Mouse (Mus musculus) kidney, embryonic 15.5 days (tissue): ENCODE results near the gene Olfr1198. TPM values are rescaled to one million over a fixed set of nuclear protein-coding genes. Genes with fewer than 3 reads are reported as not detected.

Experiments used
- ATAC-seq: fragments of 200-750 bp; cut with Nextera tagmentation; replicated peaks from 2 replicates; pipeline ENCODE4 v1.8.0; 2017; ENCODE audit warnings: moderate TSS enrichment; ENCODE audit not compliant: low FRiP score
- H3K27ac ChIP-seq: fragments of 300-500 bp; sonication (generic); 2 replicates; pipeline ENCODE4 v1.5.1; 2015; ENCODE audit warnings: mild to moderate bottlenecking, inconsistent platforms
- H3K27me3 ChIP-seq: fragments of 300-500 bp; sonication (generic); 2 replicates; pipeline ENCODE4 v1.6.1; 2015; ENCODE audit warnings: inconsistent platforms
- H3K36me3 ChIP-seq: fragments of 300-500 bp; sonication (generic); 2 replicates; pipeline ENCODE4 v1.6.1; 2015; ENCODE audit warnings: inconsistent platforms
- H3K4me1 ChIP-seq: fragments of 300-500 bp; sonication (generic); 2 replicates; pipeline ENCODE4 v1.6.1; 2015; ENCODE audit warnings: inconsistent platforms
- H3K4me2 ChIP-seq: fragments of 300-500 bp; sonication (generic); 2 replicates; pipeline ENCODE4 v1.6.1; 2015; ENCODE audit warnings: moderate library complexity, mild to moderate bottlenecking, inconsistent platforms
- H3K4me3 ChIP-seq: fragments of 300-500 bp; sonication (generic); replicated peaks from 2 replicates; pipeline ENCODE4 v1.5.1; 2015; ENCODE audit warnings: mild to moderate bottlenecking, inconsistent platforms
- H3K9ac ChIP-seq: fragments of 300-500 bp; sonication (generic); 2 replicates; pipeline ENCODE4 v1.6.1; 2015; ENCODE audit warnings: mild to moderate bottlenecking, inconsistent platforms
- H3K9me3 ChIP-seq: fragments of 300-500 bp; sonication (generic); replicated peaks from 2 replicates; pipeline ENCODE4 v1.6.1; 2016; ENCODE audit warnings: inconsistent platforms
- WGBS: fragments of 180-500 bp; shearing (Covaris S2); methylation state at CpG from one replicate; pipeline ENCODE4 v1.1.7; 2015; ENCODE audit warnings: mixed read lengths; 5-methylcytosine and 5-hydroxymethylcytosine counted together
- polyA plus RNA-seq: library from polyadenylated mRNA; unstranded; fragments of >200 nt; fragmentation: Nextera tagmentation; extraction: Ambion mirVana; gene quantifications from 2 replicates; pipeline ENCODE4 v1.2.1, GENCODE M21; 2015

The Olfr1198 gene
- not detected in 2 replicates for polyA plus RNA-seq

GRCm38 (mm10) chr2:88751270-88751669 lies at the start of gene Olfr1198:
Olfr1198 (minus strand) TSS chr2:88751370.
- no peak within 1 kb of the TSS for H3K4me2 ChIP-seq
- H3K27ac ChIP-seq = no peak within 1 kb of the TSS
- H3K4me3 ChIP-seq = no peak within 1 kb of the TSS
- no peaks in the 10 kb centered on the region for H3K4me1 ChIP-seq
- no peak within 1 kb of the TSS for H3K9ac ChIP-seq
- no peaks in the 10 kb centered on the region for H3K36me3 ChIP-seq
- no peak for ATAC-seq
- 87% methylated on average over 2 of the region's 2 CpGs for WGBS
- H3K27me3 ChIP-seq = no peaks in the 10 kb centered on the region
- H3K9me3 ChIP-seq = no peaks in the 10 kb centered on the region

- Histone ChIP-seq H3K9me3 (no peaks in the 10 kb centered on the region), H3K27ac (no peak within 1 kb of the TSS), H3K27me3 (no peaks in the 10 kb centered on the region), H3K4me3 (no peak within 1 kb of the TSS), H3K4me1 (no peaks in the 10 kb centered on the region), H3K4me2 (no peak within 1 kb of the TSS), H3K36me3 (no peaks in the 10 kb centered on the region), H3K9ac (no peak within 1 kb of the TSS)
- no peak for ATAC-seq
- 84% methylated on average over 6 of the region's 6 CpGs for WGBS
Observed at GRCm38 (mm10) chr2:88792736-88793135, 41.6 kb upstream of the Olfr1198 start, which contains the start of gene Olfr1201. Olfr1201 (plus strand) TSS chr2:88793036.

DNA sequence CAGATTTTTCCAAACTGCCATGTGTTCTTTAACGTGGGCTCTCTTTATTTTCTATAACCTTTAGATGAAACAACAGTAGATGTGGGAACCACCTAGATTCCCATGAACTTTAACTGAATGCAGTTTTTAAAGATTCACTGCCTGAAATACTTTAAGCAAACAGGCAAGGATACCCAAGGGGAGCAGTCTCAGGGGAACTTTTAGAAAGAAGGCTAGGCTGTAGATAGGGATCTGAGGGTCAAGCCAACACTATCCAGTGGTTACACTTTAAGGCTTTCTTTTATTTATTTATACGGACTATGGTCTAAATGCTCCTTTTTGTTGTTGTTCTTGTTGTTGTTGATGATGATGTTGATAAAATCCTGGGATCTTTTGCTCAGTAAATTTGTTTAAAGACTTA lies 19.2 kb upstream of the Olfr1198 start, which contains the start of gene Olfr1200:
Gene Olfr1200, minus strand, starts transcription at position 101 of the 400 bp plus-strand sequence.
- H3K27me3 ChIP-seq = no peaks in the 10 kb centered on the region
- no peak within 1 kb of the TSS for H3K4me3 ChIP-seq
- H3K27ac ChIP-seq = no peak within 1 kb of the TSS
- H3K36me3 ChIP-seq = no peaks in the 10 kb centered on the region
- H3K4me1 ChIP-seq = no peaks in the 10 kb centered on the region
- H3K9ac ChIP-seq = no peak within 1 kb of the TSS
- ATAC-seq = no peak
- no peak within 1 kb of the TSS for H3K4me2 ChIP-seq
- 91% methylated on average over 2 of the region's 2 CpGs for WGBS
- H3K9me3 ChIP-seq = no peaks in the 10 kb centered on the region

- Histone ChIP-seq H3K4me1 (no peaks in the 10 kb centered on the region), H3K4me3 (no peak within 1 kb of the TSS), H3K36me3 (no peaks in the 10 kb centered on the region), H3K4me2 (no peak within 1 kb of the TSS), H3K27ac (no peak within 1 kb of the TSS), H3K27me3 (no peaks in the 10 kb centered on the region), H3K9me3 (no peaks in the 10 kb centered on the region), H3K9ac (no peak within 1 kb of the TSS)
- 81% methylated on average over 2 of the region's 2 CpGs for WGBS
- no peak for ATAC-seq
Observed at GRCm38 (mm10) chr2:88760369-88760768, 9.2 kb upstream of the Olfr1198 start, which contains the start of gene Olfr1199. Olfr1199 (minus strand) TSS chr2:88760469.

DNA sequence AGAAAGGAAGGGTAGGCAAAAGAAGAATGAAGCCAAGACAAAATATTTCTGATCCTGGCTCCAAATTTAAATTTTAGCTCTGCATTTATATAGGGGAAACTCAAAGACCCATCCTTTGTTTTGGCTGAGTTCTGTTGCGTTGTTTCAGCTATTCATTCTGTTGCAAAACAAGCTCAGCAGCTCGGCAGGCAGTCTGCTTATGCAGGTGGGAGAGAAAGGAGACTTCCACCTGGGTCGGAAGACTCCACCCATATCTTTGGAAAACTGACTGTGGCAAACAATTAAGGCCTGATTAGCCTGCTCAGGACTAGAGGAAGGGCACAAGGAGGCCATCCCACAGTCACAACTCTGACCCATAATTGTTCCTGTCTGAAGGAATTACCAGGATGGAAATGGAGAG lies 7.8 kb downstream of the Olfr1198 start:
- no peak overlapping the region for H3K27ac ChIP-seq
- ATAC-seq = no peak
- 79% methylated on average over 3 of the region's 3 CpGs for WGBS
- H3K4me1 ChIP-seq = no peaks in the 10 kb centered on the region
- H3K9ac ChIP-seq = no peak overlapping the region
- no peaks in the 10 kb centered on the region for H3K36me3 ChIP-seq
- no peaks in the 10 kb centered on the region for H3K27me3 ChIP-seq
- H3K9me3 ChIP-seq = no peaks in the 10 kb centered on the region
- H3K4me2 ChIP-seq = no peak overlapping the region
- no peak overlapping the region for H3K4me3 ChIP-seq

GRCm38 (mm10) chr2:88732266-88732665 lies 18.9 kb downstream of the Olfr1198 start, which contains the start of gene Olfr1197:
Olfr1197 (minus strand) TSS chr2:88732366.
- H3K27ac ChIP-seq = no peak within 1 kb of the TSS
- WGBS = 82% methylated on average over 1 of the region's 1 CpGs
- no peak for ATAC-seq

GRCm38 (mm10) chr2:88704497-88704896 lies 46.7 kb downstream of the Olfr1198 start, which contains the start of gene Olfr1196:
Olfr1196 (minus strand) TSS chr2:88704597.
- WGBS = 79% methylated on average over 2 of the region's 2 CpGs
- Histone ChIP-seq H3K9ac (no peak within 1 kb of the TSS), H3K4me2 (no peak within 1 kb of the TSS), H3K27ac (no peak within 1 kb of the TSS), H3K4me3 (no peak within 1 kb of the TSS), H3K27me3 (no peaks in the 10 kb centered on the region), H3K9me3 (no peaks in the 10 kb centered on the region), H3K4me1 (no peaks in the 10 kb centered on the region), H3K36me3 (no peaks in the 10 kb centered on the region)
- ATAC-seq = no peak

More at GRCm38 (mm10) chr2:88732266-88732665, 18.9 kb downstream of the Olfr1198 start, which contains the start of gene Olfr1197:
- no peaks in the 10 kb centered on the region for H3K36me3 ChIP-seq
- no peaks in the 10 kb centered on the region for H3K27me3 ChIP-seq
- H3K9ac ChIP-seq = no peak within 1 kb of the TSS
- no peak within 1 kb of the TSS for H3K4me3 ChIP-seq
- no peaks in the 10 kb centered on the region for H3K4me1 ChIP-seq
- H3K9me3 ChIP-seq = no peaks in the 10 kb centered on the region
- H3K4me2 ChIP-seq = no peak within 1 kb of the TSS

Other genes with a start within 250 kb of the Olfr1198 start
- not detected in 2 replicates for gene Olfr1186, start 232.8 kb downstream of the Olfr1198 start, polyA plus RNA-seq
- gene Olfr1188, start 194.4 kb downstream of the Olfr1198 start, polyA plus RNA-seq = not detected in 2 replicates
- not detected in 2 replicates for gene Olfr1189, start 164.9 kb downstream of the Olfr1198 start, polyA plus RNA-seq
- gene Olfr1191-ps1, start 110.8 kb downstream of the Olfr1198 start, polyA plus RNA-seq = not detected in 2 replicates
- gene Olfr1192-ps1, start 102.9 kb downstream of the Olfr1198 start, polyA plus RNA-seq = not detected in 2 replicates
- gene Olfr1193, start 75.7 kb downstream of the Olfr1198 start, polyA plus RNA-seq = not detected in 2 replicates
- gene Olfr1195, start 62.2 kb downstream of the Olfr1198 start, polyA plus RNA-seq = not detected in 2 replicates
- gene Olfr1196, start 46.8 kb downstream of the Olfr1198 start, polyA plus RNA-seq = not detected in 2 replicates
- not detected in 2 replicates for gene Olfr1197, start 19.0 kb downstream of the Olfr1198 start, polyA plus RNA-seq
- gene Olfr1199, start 9.1 kb upstream of the Olfr1198 start, polyA plus RNA-seq = not detected in 2 replicates
- not detected in 2 replicates for gene Olfr1200, start 19.1 kb upstream of the Olfr1198 start, polyA plus RNA-seq
- gene Olfr1201, start 41.7 kb upstream of the Olfr1198 start, polyA plus RNA-seq = not detected in 2 replicates
- gene Olfr1202, start 63.1 kb upstream of the Olfr1198 start, polyA plus RNA-seq = not detected in 2 replicates
- not detected in 2 replicates for gene Olfr1205, start 78.4 kb upstream of the Olfr1198 start, polyA plus RNA-seq
- gene Olfr1204, start 97.9 kb upstream of the Olfr1198 start, polyA plus RNA-seq = not detected in 2 replicates
- not detected in 2 replicates for gene Olfr1206, start 111.9 kb upstream of the Olfr1198 start, polyA plus RNA-seq
- not detected in 2 replicates for gene Olfr1208, start 150.9 kb upstream of the Olfr1198 start, polyA plus RNA-seq
- gene Olfr1209, start 163.8 kb upstream of the Olfr1198 start, polyA plus RNA-seq = not detected in 2 replicates
- not detected in 2 replicates for gene Olfr1211, start 186.7 kb upstream of the Olfr1198 start, polyA plus RNA-seq
- not detected in 2 replicates for gene Olfr1212, start 202.6 kb upstream of the Olfr1198 start, polyA plus RNA-seq
- not detected in 2 replicates for gene Gm13762, start 228.9 kb upstream of the Olfr1198 start, polyA plus RNA-seq
- gene Olfr1214, start 241.3 kb upstream of the Olfr1198 start, polyA plus RNA-seq = not detected in 2 replicates